Mouse (Mus musculus): ENCODE data around the gene Abca12. TPM values are rescaled to one million over a fixed set of nuclear protein-coding genes. Genes with fewer than 3 reads are reported as not detected.

The Abca12 gene
- total and polyA plus RNA-seq, 2 experiments from 2014 or later: 0.10 to 0.44 TPM

DNA sequence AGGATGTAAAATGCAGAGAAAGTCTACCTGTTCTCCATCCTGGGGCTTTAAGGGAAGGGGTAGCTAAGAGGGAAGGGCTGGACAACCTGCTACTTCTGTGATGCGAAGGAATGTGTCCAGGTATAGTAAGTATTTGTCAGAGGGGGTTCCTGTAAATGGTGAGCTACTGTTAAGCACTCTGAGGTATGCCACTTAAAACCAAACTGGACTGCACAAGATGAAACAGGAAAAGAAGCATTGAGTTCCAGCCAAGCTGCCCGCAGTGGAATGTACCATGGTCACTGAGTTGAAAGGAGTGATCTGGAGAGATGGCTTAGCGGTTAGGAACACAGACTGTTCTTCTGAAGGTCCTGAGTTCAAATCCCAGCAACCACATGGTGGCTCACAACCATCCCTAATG lies 179.4 kb downstream of the Abca12 start:
- Histone ChIP-seq H3K4me3 (ENCODE audit: low read depth, low read length) (no peak overlapping the region), H3K4me2 (ENCODE audit: low read depth, low read length, poor library complexity, severe bottlenecking) (no peak overlapping the region), H3K27me3 (ENCODE audit: insufficient read depth, low read length) (no peaks in the 10 kb centered on the region), H3K27ac (ENCODE audit: low read depth, low read length) (no peak overlapping the region), H3K9me3 (ENCODE audit: low read length) (no peaks in the 10 kb centered on the region), H3K9ac (replicated peaks; ENCODE audit: low read length, poor library complexity, severe bottlenecking) (no peak overlapping the region), H3K4me1 (ENCODE audit: insufficient read depth, low read length) (no peaks in the 10 kb centered on the region), H3K36me3 (ENCODE audit: insufficient read depth, low read length) (no peaks in the 10 kb centered on the region)
- no peak for TF ChIP-seq CTCF (IDR thresholded peaks at IDR 0.05)
- no peak for DNase-seq (ENCODE audit: low spot score)
- WGBS: 90% methylated on average over 3 of the region's 3 CpGs
- ATAC-seq (ENCODE audit: low FRiP score): no peak

- H3K9me3 ChIP-seq (ENCODE audit: low read length): no peaks in the 10 kb centered on the region
These were observed 183.5 kb downstream of the Abca12 start for GRCm38 (mm10) chr1:71231211-71231610.

DNA sequence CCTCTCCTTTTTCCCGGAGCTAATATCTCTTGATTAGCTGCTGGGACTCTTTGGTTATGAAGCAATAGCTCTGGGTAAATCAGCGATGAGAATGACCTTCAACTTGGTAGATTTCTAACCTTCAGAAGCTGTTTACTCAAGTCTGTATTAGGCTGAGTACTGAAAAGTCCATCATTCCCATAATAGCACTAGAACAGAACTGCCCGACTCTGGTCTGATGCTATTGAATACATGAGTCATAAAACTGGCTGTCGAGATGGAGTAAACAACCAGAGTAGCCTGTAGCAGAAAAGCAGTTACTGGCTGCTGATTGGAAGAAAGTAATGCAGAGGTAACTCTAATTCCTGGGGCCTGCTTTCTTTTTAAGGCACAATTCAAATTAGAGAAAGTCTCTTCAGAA lies 211.1 kb downstream of the Abca12 start:
- no peaks in the 10 kb centered on the region for H3K36me3 ChIP-seq (ENCODE audit: insufficient read depth, low read length)
- H3K9me3 ChIP-seq (ENCODE audit: low read length): no peaks in the 10 kb centered on the region
- H3K4me3 ChIP-seq (ENCODE audit: low read depth, low read length): no peak overlapping the region
- no peak overlapping the region for H3K9ac ChIP-seq (replicated peaks; ENCODE audit: low read length, poor library complexity, severe bottlenecking)
- no peak overlapping the region for H3K27ac ChIP-seq (ENCODE audit: low read depth, low read length)
- TF ChIP-seq CTCF (IDR thresholded peaks at IDR 0.05): no peak
- WGBS: 81% methylated on average over 4 of the region's 4 CpGs
- DNase-seq (ENCODE audit: low spot score) (no peak), ATAC-seq (ENCODE audit: low FRiP score) (no peak)
- H3K4me2 ChIP-seq (ENCODE audit: low read depth, low read length, poor library complexity, severe bottlenecking): no peak overlapping the region
- no peaks in the 10 kb centered on the region for H3K4me1 ChIP-seq (ENCODE audit: insufficient read depth, low read length)
- H3K27me3 ChIP-seq (ENCODE audit: insufficient read depth, low read length): no peaks in the 10 kb centered on the region

More at GRCm38 (mm10) chr1:71231211-71231610, 183.5 kb downstream of the Abca12 start:
- H3K4me2 ChIP-seq (ENCODE audit: low read depth, low read length, poor library complexity, severe bottlenecking): no peak overlapping the region
- no peak overlapping the region for H3K9ac ChIP-seq (replicated peaks; ENCODE audit: low read length, poor library complexity, severe bottlenecking)
- H3K4me1 ChIP-seq (ENCODE audit: insufficient read depth, low read length): no peaks in the 10 kb centered on the region
- ATAC-seq (ENCODE audit: low FRiP score): no peak
- H3K27ac ChIP-seq (ENCODE audit: low read depth, low read length): no peak overlapping the region
- H3K36me3 ChIP-seq (ENCODE audit: insufficient read depth, low read length): no peaks in the 10 kb centered on the region
- WGBS: 79% methylated on average over 2 of the region's 2 CpGs
- H3K27me3 ChIP-seq (ENCODE audit: insufficient read depth, low read length): no peaks in the 10 kb centered on the region
- no peak overlapping the region for H3K4me3 ChIP-seq (ENCODE audit: low read depth, low read length)
- no peak for TF ChIP-seq CTCF (IDR thresholded peaks at IDR 0.05)
- DNase-seq (ENCODE audit: low spot score): no peak

GRCm38 (mm10) chr1:71196191-71196590 lies 218.5 kb downstream of the Abca12 start:
- H3K4me2 ChIP-seq (ENCODE audit: low read depth, low read length, poor library complexity, severe bottlenecking): no peak overlapping the region
- H3K27ac ChIP-seq (ENCODE audit: low read depth, low read length): no peak overlapping the region
- no peaks in the 10 kb centered on the region for H3K27me3 ChIP-seq (ENCODE audit: insufficient read depth, low read length)
- no peak overlapping the region for H3K9ac ChIP-seq (replicated peaks; ENCODE audit: low read length, poor library complexity, severe bottlenecking)
- no peaks in the 10 kb centered on the region for H3K4me1 ChIP-seq (ENCODE audit: insufficient read depth, low read length)
- no peak for TF ChIP-seq CTCF (IDR thresholded peaks at IDR 0.05)
- ATAC-seq (ENCODE audit: low FRiP score): no peak
- DNase-seq (ENCODE audit: low spot score): no peak
- H3K36me3 ChIP-seq (ENCODE audit: insufficient read depth, low read length): no peaks in the 10 kb centered on the region
- H3K4me3 ChIP-seq (ENCODE audit: low read depth, low read length): no peak overlapping the region
- 90% methylated on average over 6 of the region's 6 CpGs for WGBS
- H3K9me3 ChIP-seq (ENCODE audit: low read length): no peaks in the 10 kb centered on the region

DNA sequence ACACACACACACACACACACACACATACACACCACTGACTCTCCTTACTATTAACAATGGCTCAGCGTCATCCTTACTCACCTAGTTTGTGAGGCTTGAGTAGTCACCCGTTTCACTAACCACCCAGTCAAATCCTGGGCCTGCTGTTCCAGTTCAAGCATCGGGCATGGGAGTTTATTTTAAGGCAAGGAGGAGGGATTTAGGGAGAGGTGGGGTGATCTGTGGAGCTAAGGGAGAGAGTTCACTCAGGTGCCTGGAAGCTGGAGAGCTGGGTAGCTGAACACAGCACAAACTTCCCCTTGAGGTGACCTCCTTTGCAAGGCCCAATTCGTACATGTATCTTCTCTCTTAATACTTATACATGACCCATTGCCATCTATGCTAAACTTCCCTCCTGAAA lies 219.4 kb downstream of the Abca12 start:
- no peak overlapping the region for H3K27ac ChIP-seq (ENCODE audit: low read depth, low read length)
- WGBS: 79% methylated on average over 4 of the region's 4 CpGs
- H3K4me1 ChIP-seq (ENCODE audit: insufficient read depth, low read length): no peaks in the 10 kb centered on the region
- H3K27me3 ChIP-seq (ENCODE audit: insufficient read depth, low read length): no peaks in the 10 kb centered on the region
- no peak overlapping the region for H3K9ac ChIP-seq (replicated peaks; ENCODE audit: low read length, poor library complexity, severe bottlenecking)
- H3K4me2 ChIP-seq (ENCODE audit: low read depth, low read length, poor library complexity, severe bottlenecking): no peak overlapping the region
- H3K4me3 ChIP-seq (ENCODE audit: low read depth, low read length): no peak overlapping the region
- ATAC-seq (ENCODE audit: low FRiP score) (no peak), DNase-seq (ENCODE audit: low spot score) (no peak)
- no peak for TF ChIP-seq CTCF (IDR thresholded peaks at IDR 0.05)
- H3K36me3 ChIP-seq (ENCODE audit: insufficient read depth, low read length): no peaks in the 10 kb centered on the region
- H3K9me3 ChIP-seq (ENCODE audit: low read length): no peaks in the 10 kb centered on the region

DNA sequence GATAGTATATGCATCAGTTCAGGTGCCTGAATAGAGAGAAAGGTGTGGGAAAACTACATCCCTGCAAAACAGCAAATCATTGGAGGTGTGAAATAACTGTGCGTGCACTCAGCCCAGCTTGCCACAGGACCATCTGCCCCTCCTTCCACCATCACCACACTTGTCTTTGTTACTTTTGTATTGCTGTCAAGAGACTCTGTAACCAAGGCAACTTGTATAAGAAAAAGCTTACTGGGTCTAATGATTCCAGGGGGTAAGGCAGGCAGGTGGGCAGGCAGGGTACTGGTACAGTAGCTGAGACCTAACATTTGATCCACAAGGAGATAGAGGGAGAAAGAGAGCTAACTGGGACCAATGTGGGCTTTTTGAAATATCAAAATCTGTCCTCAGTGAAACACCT lies 220.8 kb downstream of the Abca12 start:
- Histone ChIP-seq H3K9ac (replicated peaks; ENCODE audit: low read length, poor library complexity, severe bottlenecking) (no peak overlapping the region), H3K27ac (ENCODE audit: low read depth, low read length) (no peak overlapping the region), H3K9me3 (ENCODE audit: low read length) (no peaks in the 10 kb centered on the region), H3K36me3 (ENCODE audit: insufficient read depth, low read length) (no peaks in the 10 kb centered on the region), H3K4me2 (ENCODE audit: low read depth, low read length, poor library complexity, severe bottlenecking) (no peak overlapping the region), H3K4me1 (ENCODE audit: insufficient read depth, low read length) (no peaks in the 10 kb centered on the region), H3K27me3 (ENCODE audit: insufficient read depth, low read length) (no peaks in the 10 kb centered on the region), H3K4me3 (ENCODE audit: low read depth, low read length) (no peak overlapping the region)
- ATAC-seq (ENCODE audit: low FRiP score) (no peak), DNase-seq (ENCODE audit: low spot score) (no peak)
- 45% methylated on average over 1 of the region's 1 CpGs for WGBS
- no peak for TF ChIP-seq CTCF (IDR thresholded peaks at IDR 0.05)

Other genes starting within 250 kb of the Abca12 start
- 44.7 and 47.8 TPM in 2 replicates for gene Atic, start 142.2 kb upstream of the Abca12 start, total RNA-seq (2014; rRNA removed)
- 26.5 and 27.4 TPM in 2 replicates for gene Atic, start 142.2 kb upstream of the Abca12 start, polyA plus RNA-seq (2015; fragmentation: Nextera tagmentation; extraction: Ambion mirVana)
- gene Fn1, start 238.3 kb upstream of the Abca12 start, total RNA-seq (2014; rRNA removed): 71.1 and 101 TPM in 2 replicates
- gene Fn1, start 238.3 kb upstream of the Abca12 start, polyA plus RNA-seq (2015; fragmentation: Nextera tagmentation; extraction: Ambion mirVana): 22.5 and 25.9 TPM in 2 replicates